Mouse (Mus musculus): ENCODE measurements around the gene Nim1k.

DNA sequence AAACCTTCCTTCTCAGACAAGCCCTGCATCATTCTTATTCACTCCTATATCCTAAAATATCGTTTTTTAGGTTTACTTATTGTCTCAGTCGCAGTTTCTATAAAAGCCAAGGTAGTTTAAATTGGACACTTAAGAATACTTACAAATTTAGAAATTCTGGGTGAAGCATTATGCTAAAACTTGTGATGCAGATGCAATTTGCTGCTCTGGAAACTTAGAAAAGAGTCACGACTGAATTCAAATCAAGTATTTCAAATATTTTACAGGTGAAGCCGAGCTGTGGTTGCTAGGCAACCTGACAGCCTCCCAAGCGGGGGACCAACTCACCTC lies 66.0 kb downstream of the Nim1k start:
- no peak for TF ChIP-seq POLR2A (IDR thresholded peaks at IDR 0.05; ENCODE audit: low read depth, low read length)
- no peak for TF ChIP-seq CTCF (conservative IDR thresholded peaks at IDR 0.05; ENCODE audit: insufficient read depth, insufficient read length, low read depth, low read length)
